Mouse (Mus musculus): ENCODE measurements around the gene Tgm7. TPM values are rescaled to one million over a fixed set of nuclear protein-coding genes. Genes with fewer than 3 reads are reported as not detected.

Tgm7 gene
- total RNA-seq (2023): not detected in 4 replicates

DNA sequence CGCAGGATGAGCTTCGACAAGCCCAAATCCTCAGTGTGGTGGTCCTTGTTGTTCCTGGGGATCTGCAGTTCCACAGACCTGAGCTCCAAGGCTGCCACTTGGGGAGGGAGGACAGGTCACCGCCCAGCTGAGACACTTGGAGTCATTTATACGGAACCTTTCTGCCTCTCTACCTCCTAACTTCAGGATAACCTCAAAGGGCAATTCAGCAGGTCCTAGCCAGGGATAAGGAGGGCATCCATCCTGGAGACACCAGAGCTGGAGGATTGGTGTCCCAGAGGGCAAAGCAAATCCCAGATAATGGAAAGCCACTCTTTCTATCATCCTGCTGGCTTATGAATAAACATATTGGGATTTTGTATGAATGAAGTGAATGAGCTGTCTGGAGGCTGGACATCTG, at the start of gene Tgm7:
Gene Tgm7 (minus strand): TSS at position 101 of the 400 bp plus-strand sequence.

DNA sequence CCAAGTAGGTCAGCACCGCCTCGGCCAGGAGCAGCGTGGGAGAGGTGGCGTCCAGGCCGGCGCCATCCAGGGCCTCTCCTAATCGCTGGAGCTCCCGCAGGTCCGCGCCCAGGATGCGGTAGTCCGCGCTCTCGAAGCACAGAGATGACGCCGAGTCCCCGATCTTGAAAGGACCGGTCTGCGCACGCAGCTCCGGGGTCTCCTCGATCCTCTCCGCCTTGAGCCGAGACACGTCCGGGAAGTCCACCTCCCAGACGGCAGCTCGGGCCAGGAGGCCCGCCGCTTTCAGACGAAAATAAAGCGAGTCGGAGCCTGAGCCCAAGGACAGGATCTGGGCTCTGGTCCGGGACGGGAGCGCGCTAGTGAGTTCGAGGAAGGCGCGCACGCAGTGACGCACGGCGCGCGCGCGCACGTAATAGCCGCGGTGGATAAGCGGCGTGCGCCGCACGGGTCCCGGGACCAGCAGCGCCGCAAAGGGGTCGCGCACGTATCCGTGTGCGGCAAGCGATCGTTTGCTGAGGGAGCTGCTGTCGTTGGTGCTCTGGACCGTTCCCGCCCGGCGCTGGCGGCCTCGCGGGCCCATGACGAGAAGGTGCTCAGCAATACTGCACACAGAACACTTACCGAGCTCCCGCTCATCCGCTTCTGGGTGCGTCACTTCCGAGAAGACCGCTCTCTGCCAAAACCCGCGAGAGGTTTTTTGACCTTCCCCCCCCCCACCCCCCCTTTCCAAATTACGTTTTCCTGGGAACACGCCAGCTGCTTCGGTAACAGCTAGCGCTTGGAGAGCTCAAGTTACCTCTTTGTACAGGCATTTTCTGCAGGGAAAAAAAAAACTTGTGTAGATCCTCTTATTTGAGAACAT, 30.7 kb upstream of the Tgm7 start, which contains the start of the genes Adal and Lcmt2:
Gene Adal (plus strand): TSS at position 411 of the 865 bp plus-strand sequence.
Gene Lcmt2 (minus strand): TSS at position 636 of the 865 bp plus-strand sequence.

DNA sequence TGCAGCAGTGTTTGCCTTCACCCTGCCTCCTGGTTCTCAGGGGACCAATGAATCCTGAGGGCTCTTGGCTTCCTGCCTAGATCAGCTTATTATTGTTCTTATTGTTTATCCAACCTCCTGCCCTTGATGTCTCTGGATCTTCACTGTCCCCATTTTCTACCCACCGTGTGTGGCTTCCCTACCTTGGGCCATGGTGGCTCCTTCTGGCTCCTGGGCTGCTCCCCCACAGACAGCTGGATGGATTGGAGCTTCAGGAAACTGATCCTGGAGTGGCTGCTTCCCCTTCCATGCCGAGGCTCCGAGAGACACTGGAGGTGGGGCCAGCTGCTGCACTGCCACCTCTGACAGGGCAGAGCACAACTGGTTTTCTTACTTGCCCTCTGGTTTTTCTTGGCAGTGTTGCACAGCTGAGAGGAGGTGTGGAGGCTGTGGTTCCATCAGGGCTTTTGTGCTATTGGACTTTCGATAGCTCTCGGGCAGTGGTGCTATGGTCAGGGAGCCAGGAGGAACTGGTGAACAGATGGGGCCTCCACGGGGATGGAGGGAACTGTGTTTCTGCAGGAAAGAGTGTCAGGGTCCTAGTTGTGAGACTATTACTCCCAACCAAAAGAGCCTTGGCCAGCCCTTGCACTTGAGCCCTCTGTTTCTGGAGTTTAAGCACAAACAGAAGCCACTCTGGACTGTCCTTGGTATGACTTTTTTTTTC, 24.0 kb downstream of the Tgm7 start, which contains the start of gene Tgm5:
Gene Tgm5 (minus strand): TSS at position 362 of the 706 bp plus-strand sequence.

Other genes with a start within 250 kb of the Tgm7 start
- gene Ubr1, start 139.1 kb downstream of the Tgm7 start, total RNA-seq (2023): 65.5 to 69.8 TPM (median 68.6 TPM) in 4 replicates
- gene Tmem62, start 132.8 kb downstream of the Tgm7 start, total RNA-seq (2023): 16.7 to 30.8 TPM (median 24.9 TPM) in 4 replicates
- gene Ccndbp1, start 101.4 kb downstream of the Tgm7 start, total RNA-seq (2023): 75.5 to 85.5 TPM (median 83.6 TPM) in 4 replicates
- not detected in 4 replicates for gene Epb42, start 72.7 kb downstream of the Tgm7 start, total RNA-seq (2023)
- gene Tgm5, start 24.0 kb downstream of the Tgm7 start, total RNA-seq (2023): not detected in 4 replicates
- gene Adal, start 30.6 kb upstream of the Tgm7 start, total RNA-seq (2023): 13.6 to 19.3 TPM (median 16.8 TPM) in 4 replicates
- 8.2 to 9.2 TPM (median 8.5 TPM) in 4 replicates for gene Lcmt2, start 30.9 kb upstream of the Tgm7 start, total RNA-seq (2023)
- 69.4 to 82.8 TPM (median 76.4 TPM) in 4 replicates for gene Tubgcp4, start 60.9 kb upstream of the Tgm7 start, total RNA-seq (2023)
- 24.6 to 30.0 TPM (median 26.4 TPM) in 4 replicates for gene Zscan29, start 61.3 kb upstream of the Tgm7 start, total RNA-seq (2023)
- 89.0 to 109 TPM (median 98.1 TPM) in 4 replicates for gene Trp53bp1, start 161.6 kb upstream of the Tgm7 start, total RNA-seq (2023)
- 0.06 to 0.55 TPM (median 0.14 TPM) in 4 replicates for gene Map1a, start 179.8 kb upstream of the Tgm7 start, total RNA-seq (2023)
- gene Ppip5k1, start 245.6 kb upstream of the Tgm7 start, total RNA-seq (2023): 24.5 to 29.2 TPM (median 25.0 TPM) in 4 replicates
- gene Ckmt1, start 247.9 kb upstream of the Tgm7 start, total RNA-seq (2023): not detected in 4 replicates

Data from B cell, adult 62 days (primary cell).